ENCODE assay signal across 16 mouse cellular contexts in genomic region chr14:31794776-31795126, GRCm38 (mm10). TPM values are rescaled to one million over a fixed set of nuclear protein-coding genes. Genes with fewer than 3 reads are reported as not detected.
DNase-seq lines count a peak whose midpoint lies in the region; ATAC-seq and TF ChIP-seq lines count a peak whose summit lies in the region.
"Had no signal": no experiment of that assay in that cellular context is flagged by ENCODE, and none has a peak within 500 bp of the region (broad histone marks: within the 10 kb centered on the region; RNA-seq: fewer than 3 reads in every experiment).

No protein-coding gene starts in this region.

- no peak overlapping the region for H3K4me2 ChIP-seq in forebrain, embryonic 14.5 days (ENCODE audit: low read length)
- no peak overlapping the region for H3K4me2 ChIP-seq in forebrain, embryonic 12.5 days
- no peak overlapping the region for H3K4me2 ChIP-seq in hindbrain, embryonic 16.5 days (ENCODE audit: low read length)
- H3K4me2 ChIP-seq in hindbrain, postnatal 0 days (ENCODE audit: low read depth, low read length) = no peak overlapping the region
- no peak overlapping the region for H3K4me2 ChIP-seq in forebrain, postnatal 0 days (ENCODE audit: low read depth)
- H3K4me2 ChIP-seq: embryonic facial prominence, embryonic 12.5 days; heart, embryonic 15.5 days; hindbrain, embryonic 15.5 days had no signal

- H3K36me3 ChIP-seq in forebrain, embryonic 14.5 days (ENCODE audit: control insufficient read depth, insufficient read depth, low read length) = no peaks in the 10 kb centered on the region
- H3K36me3 ChIP-seq in forebrain, embryonic 12.5 days (replicated peaks) = no peaks in the 10 kb centered on the region
- no peaks in the 10 kb centered on the region for H3K36me3 ChIP-seq in hindbrain, embryonic 16.5 days (ENCODE audit: control insufficient read depth, insufficient read depth, low read length)
- no peaks in the 10 kb centered on the region for H3K36me3 ChIP-seq in hindbrain, postnatal 0 days (ENCODE audit: insufficient read depth, low read length)
- H3K36me3 ChIP-seq in forebrain, postnatal 0 days (ENCODE audit: insufficient read depth) = no peaks in the 10 kb centered on the region
- H3K36me3 ChIP-seq: embryonic facial prominence, embryonic 12.5 days; heart, embryonic 10.5 days; heart, embryonic 15.5 days; hindbrain, embryonic 15.5 days had no signal

- H3K4me3 ChIP-seq in forebrain, embryonic 14.5 days (ENCODE audit: low read depth, low read length) = no peak overlapping the region
- H3K4me3 ChIP-seq in forebrain, embryonic 12.5 days (replicated peaks) = no peak overlapping the region
- no peak overlapping the region for H3K4me3 ChIP-seq in hindbrain, embryonic 16.5 days (ENCODE audit: low read length)
- H3K4me3 ChIP-seq in hindbrain, postnatal 0 days (ENCODE audit: low read length) = no peak overlapping the region
- H3K4me3 ChIP-seq in forebrain, postnatal 0 days (ENCODE audit: low read depth, low read length) = no peak overlapping the region
- H3K4me3 ChIP-seq: embryonic facial prominence, embryonic 12.5 days; heart, embryonic 10.5 days; heart, embryonic 15.5 days; hindbrain, embryonic 15.5 days had no signal

- ATAC-seq in forebrain, embryonic 14.5 days = peak; percentile 60; the same call in 1 of the 2 replicates
- ATAC-seq in forebrain, embryonic 12.5 days (ENCODE audit: low FRiP score) = no peak
- ATAC-seq in hindbrain, embryonic 16.5 days = peak; percentile 54; the same call in 1 of the 2 replicates
- no peak for ATAC-seq in hindbrain, postnatal 0 days
- ATAC-seq in Patski = no peak
- 0 out of 2 replicates have a peak, but pooled peaks have one; percentile 12 for ATAC-seq in forebrain, postnatal 0 days

- TF ChIP-seq CTCF in hindbrain, postnatal 0 days (IDR thresholded peaks at IDR 0.05; ENCODE audit: low read depth) = no peak
- TF ChIP-seq CTCF in Patski (IDR thresholded peaks at IDR 0.05) = peak; percentile 25
- TF ChIP-seq CTCF in forebrain, postnatal 0 days (IDR thresholded peaks at IDR 0.05; ENCODE audit: low read depth) = no peak

- no peak overlapping the region for H3K27ac ChIP-seq in forebrain, embryonic 14.5 days (ENCODE audit: low read depth, low read length)
- H3K27ac ChIP-seq in forebrain, embryonic 12.5 days = no peak overlapping the region
- no peak overlapping the region for H3K27ac ChIP-seq in hindbrain, embryonic 16.5 days (ENCODE audit: low read depth, low read length)
- no peak overlapping the region for H3K27ac ChIP-seq in hindbrain, postnatal 0 days
- H3K27ac ChIP-seq in forebrain, postnatal 0 days (ENCODE audit: low read depth, low read length) = no peak overlapping the region
- H3K27ac ChIP-seq: embryonic facial prominence, embryonic 12.5 days; heart, embryonic 10.5 days; heart, embryonic 15.5 days; hindbrain, embryonic 15.5 days had no signal

- no peak overlapping the region for H3K9ac ChIP-seq in forebrain, embryonic 14.5 days (ENCODE audit: low read length)
- no peak overlapping the region for H3K9ac ChIP-seq in forebrain, embryonic 12.5 days
- no peak overlapping the region for H3K9ac ChIP-seq in hindbrain, embryonic 16.5 days (ENCODE audit: low read depth, low read length)
- H3K9ac ChIP-seq in hindbrain, postnatal 0 days (replicated peaks; ENCODE audit: low read length) = no peak overlapping the region
- H3K9ac ChIP-seq in forebrain, postnatal 0 days = no peak overlapping the region
- H3K9ac ChIP-seq: embryonic facial prominence, embryonic 12.5 days; heart, embryonic 15.5 days; hindbrain, embryonic 15.5 days had no signal

- 38% methylated on average over 1 of the region's 1 CpGs for WGBS in forebrain, embryonic 14.5 days
- WGBS in forebrain, embryonic 12.5 days = 38% methylated on average over 1 of the region's 1 CpGs
- WGBS in hindbrain, embryonic 16.5 days = 42% methylated on average over 1 of the region's 1 CpGs
- WGBS in hindbrain, postnatal 0 days = 37% methylated on average over 1 of the region's 1 CpGs
- WGBS in forebrain, postnatal 0 days = 29% methylated on average over 1 of the region's 1 CpGs

- H3K4me1 ChIP-seq in forebrain, embryonic 14.5 days (ENCODE audit: control insufficient read depth, insufficient read depth, low read length) = no peaks in the 10 kb centered on the region
- 0 out of 2 replicates have a peak, but pooled peaks cover 3% of the 10 kb centered on the region for H3K4me1 ChIP-seq in forebrain, embryonic 12.5 days
- peaks cover 3% of the 10 kb centered on the region; the same call in 1 of the 2 replicates for H3K4me1 ChIP-seq in hindbrain, embryonic 16.5 days (ENCODE audit: control insufficient read depth, insufficient read depth, low read depth, low read length)
- no peaks in the 10 kb centered on the region for H3K4me1 ChIP-seq in hindbrain, postnatal 0 days (ENCODE audit: insufficient read depth, low read length)
- H3K4me1 ChIP-seq in forebrain, postnatal 0 days (ENCODE audit: insufficient read depth) = peaks cover 5% of the 10 kb centered on the region

- POLR2A ChIA-PET in Patski (lab: Charles Lee) = no interaction called here

- no peaks in the 10 kb centered on the region for H3K9me3 ChIP-seq in forebrain, embryonic 14.5 days (replicated peaks; ENCODE audit: control insufficient read depth, low read length)
- no peaks in the 10 kb centered on the region for H3K9me3 ChIP-seq in forebrain, embryonic 12.5 days
- H3K9me3 ChIP-seq in hindbrain, embryonic 16.5 days (ENCODE audit: control insufficient read depth, low read length) = no peaks in the 10 kb centered on the region
- no peaks in the 10 kb centered on the region for H3K9me3 ChIP-seq in hindbrain, postnatal 0 days (ENCODE audit: low read length)
- no peaks in the 10 kb centered on the region for H3K9me3 ChIP-seq in forebrain, postnatal 0 days (ENCODE audit: low read length)
- H3K9me3 ChIP-seq: embryonic facial prominence, embryonic 12.5 days; heart, embryonic 10.5 days; heart, embryonic 15.5 days; hindbrain, embryonic 15.5 days had no signal

- in situ Hi-C loops in Patski (cut with MboI; ENCODE audit: low pct_unique_long_range_greater_than_20kb) = loop anchor here (5.0 kb wide), 4 partner anchors 103 to 278 kb away; partner anchors contain the start of gene Galnt15

- H3K27me3 ChIP-seq in forebrain, embryonic 14.5 days (replicated peaks; ENCODE audit: control insufficient read depth, insufficient read depth, low read length) = no peaks in the 10 kb centered on the region
- H3K27me3 ChIP-seq in forebrain, embryonic 12.5 days = no peaks in the 10 kb centered on the region
- no peaks in the 10 kb centered on the region for H3K27me3 ChIP-seq in hindbrain, embryonic 16.5 days (replicated peaks; ENCODE audit: control insufficient read depth, insufficient read depth, low read length)
- no peaks in the 10 kb centered on the region for H3K27me3 ChIP-seq in hindbrain, postnatal 0 days (ENCODE audit: insufficient read depth, low read length)
- H3K27me3 ChIP-seq in Patski = no peaks in the 10 kb centered on the region
- no peaks in the 10 kb centered on the region for H3K27me3 ChIP-seq in forebrain, postnatal 0 days (ENCODE audit: insufficient read depth, low read length)
- H3K27me3 ChIP-seq: CH12.LX; embryonic facial prominence, embryonic 12.5 days; heart, embryonic 15.5 days; hindbrain, embryonic 15.5 days had no signal

- DNase-seq in forebrain, embryonic 14.5 days (ENCODE audit: low spot score) = no peak
- no peak for DNase-seq in hindbrain, postnatal 0 days (ENCODE audit: low spot score)
- DNase-seq in Patski (ENCODE audit: low read depth, low spot score) = no peak
- DNase-seq in forebrain, postnatal 0 days = no peak
- DNase-seq: adrenal gland, adult 2 months; adrenal gland, postnatal 25 days; gastrocnemius, postnatal 36 days; heart, adult 11 months; kidney, adult 11 months had no signal

- CTCF ChIA-PET in Patski (lab: Charles Lee) = interaction anchor here (0.7 to 1.7 kb wide), 16 partner anchors 135 to 297 kb away, joined by 3 to 6 read pairs (median 4); no protein-coding TSS in a partner anchor

RNA-seq across cellular contexts. Expression of gene Ankrd28, which starts 35.7 kb away (rescaled TPM):
- polyA plus RNA-seq in forebrain, embryonic 14.5 days (2014; fragmentation: Nextera tagmentation; extraction: Ambion mirVana) = 9.2 and 10.6 TPM in 2 replicates
- polyA plus RNA-seq in forebrain, embryonic 12.5 days (2016; fragmentation: Nextera tagmentation; extraction: Ambion mirVana) = 16.4 and 16.7 TPM in 2 replicates
- polyA plus RNA-seq in hindbrain, embryonic 16.5 days (2015; fragmentation: Nextera tagmentation; extraction: Ambion mirVana) = 7.9 and 10.5 TPM in 2 replicates
- 21.9 and 24.9 TPM in 2 replicates for total RNA-seq in hindbrain, postnatal 0 days (2014; rRNA removed)
- 8.1 and 8.5 TPM in 2 replicates for polyA plus RNA-seq in hindbrain, postnatal 0 days (2015; fragmentation: Nextera tagmentation; extraction: Ambion mirVana)
- 26.6 TPM for polyA plus RNA-seq in Patski (2021)
- total RNA-seq in forebrain, postnatal 0 days (2014; rRNA removed) = 27.5 and 29.1 TPM in 2 replicates
- polyA plus RNA-seq in forebrain, postnatal 0 days (2015; fragmentation: Nextera tagmentation; extraction: Ambion mirVana) = 5.6 and 6.9 TPM in 2 replicates

Comparison
In these comparisons a context has a peak if more than half of its experiments do, and no peak if none do; other contexts are left out.
1. ATAC-seq: peak in forebrain, embryonic 14.5 days (single experiment), hindbrain, embryonic 16.5 days (single experiment) and forebrain, postnatal 0 days (single experiment); none in forebrain, embryonic 12.5 days (single experiment), hindbrain, postnatal 0 days (single experiment) and Patski (single experiment).